Mouse (Mus musculus) monocyte, adult 2 months (primary cell): ENCODE results near the gene Kif26b.

Experiments
- DNase-seq, 2 experiments: peaks; one replicate each; pipeline ENCODE4 v3.0.0; 2022; ENCODE audit warnings: low spot score in 2 of 2, low read depth in 1 of 2

Kif26b gene

GRCm38 (mm10) chr1:178712189-178712873 is 183.4 kb downstream of the Kif26b start:
- DNase-seq, result no peak

- DNase-seq, result no peak
Observed at GRCm38 (mm10) chr1:178714209-178714608, 185.3 kb downstream of the Kif26b start.

DNA sequence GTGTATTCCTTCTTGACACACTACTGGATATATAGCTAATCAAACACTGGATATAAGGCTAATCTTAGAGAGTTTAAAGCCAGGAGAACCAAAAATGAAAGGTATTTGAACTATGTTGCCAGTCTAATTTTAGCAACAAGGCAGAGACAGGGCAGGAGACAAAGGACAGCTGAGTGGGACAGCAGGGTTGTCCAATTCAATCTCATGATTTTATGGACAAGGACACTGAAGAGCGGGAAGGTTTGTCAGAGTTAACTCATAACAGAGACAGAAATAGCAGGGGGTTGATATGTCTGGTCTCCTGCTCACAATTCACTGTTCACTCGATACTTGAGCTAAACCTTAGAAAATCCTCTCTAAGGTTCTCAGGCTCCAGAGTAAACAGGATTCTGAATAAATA is 187.5 kb downstream of the Kif26b start:
- no peak for DNase-seq

DNA sequence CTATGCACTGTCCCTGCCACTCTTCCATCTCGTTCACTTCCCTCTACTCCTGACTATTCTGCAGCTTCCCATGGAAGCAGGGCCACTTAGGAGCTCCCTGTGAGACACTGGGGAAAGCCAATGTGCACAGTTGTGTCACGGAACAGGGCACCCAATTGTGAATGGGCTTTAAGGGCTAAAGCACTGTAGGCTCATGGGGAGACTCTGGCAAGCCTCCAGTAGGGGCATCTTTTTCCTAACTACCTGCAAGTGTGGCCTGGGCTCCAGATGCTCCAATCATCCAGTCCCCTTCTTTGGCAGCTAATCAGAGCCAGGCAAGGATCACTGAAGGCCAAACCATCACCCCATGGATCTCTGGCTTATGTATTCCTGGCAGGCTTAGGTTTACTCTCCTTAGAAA is 191.9 kb downstream of the Kif26b start:
- DNase-seq, result no peak

GRCm38 (mm10) chr1:178722793-178723192 is 193.9 kb downstream of the Kif26b start:
- DNase-seq, result no peak

GRCm38 (mm10) chr1:178725536-178725935 is 196.6 kb downstream of the Kif26b start:
- no peak for DNase-seq

GRCm38 (mm10) chr1:178728256-178728655 is 199.3 kb downstream of the Kif26b start:
- no peak for DNase-seq

DNA sequence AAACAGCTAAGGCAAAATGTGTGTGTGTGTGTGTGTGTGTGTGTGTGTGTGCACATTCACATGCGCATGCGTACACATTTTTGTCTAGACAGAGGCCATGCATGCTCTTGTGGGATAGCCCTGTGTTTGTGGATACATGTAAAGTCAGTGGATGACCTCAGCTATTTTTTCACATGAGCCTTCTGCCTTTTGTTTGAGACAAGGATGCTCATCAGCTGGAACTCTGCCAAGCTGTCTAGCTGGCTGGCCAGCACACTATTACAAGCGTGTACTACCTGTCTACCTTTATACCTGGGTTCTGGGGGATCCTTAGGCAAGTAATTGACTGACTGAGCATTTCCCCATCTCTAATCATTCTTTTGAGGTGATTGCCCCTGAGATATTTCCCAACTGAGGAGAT is 201.3 kb downstream of the Kif26b start:
- DNase-seq, result no peak

DNA sequence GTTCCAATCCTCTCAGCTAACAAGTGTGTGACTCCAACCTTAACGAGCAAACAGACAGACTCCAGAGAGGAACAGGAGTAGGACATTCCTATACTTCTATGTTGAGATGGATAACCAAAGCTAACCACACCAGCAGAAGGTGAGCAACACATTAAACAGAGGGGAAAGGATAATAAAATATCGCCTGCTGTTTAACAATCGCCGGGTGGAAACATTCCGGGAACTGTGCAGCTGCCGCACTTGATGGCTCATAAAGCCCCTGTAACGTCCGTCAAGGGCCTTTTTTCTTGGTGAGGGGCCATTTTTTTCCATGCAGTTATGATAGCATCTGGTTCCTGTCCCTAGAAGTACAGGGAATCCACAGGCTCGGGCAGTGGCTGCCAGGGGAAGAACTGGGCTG is 204.1 kb downstream of the Kif26b start:
- DNase-seq, result no peak

DNA sequence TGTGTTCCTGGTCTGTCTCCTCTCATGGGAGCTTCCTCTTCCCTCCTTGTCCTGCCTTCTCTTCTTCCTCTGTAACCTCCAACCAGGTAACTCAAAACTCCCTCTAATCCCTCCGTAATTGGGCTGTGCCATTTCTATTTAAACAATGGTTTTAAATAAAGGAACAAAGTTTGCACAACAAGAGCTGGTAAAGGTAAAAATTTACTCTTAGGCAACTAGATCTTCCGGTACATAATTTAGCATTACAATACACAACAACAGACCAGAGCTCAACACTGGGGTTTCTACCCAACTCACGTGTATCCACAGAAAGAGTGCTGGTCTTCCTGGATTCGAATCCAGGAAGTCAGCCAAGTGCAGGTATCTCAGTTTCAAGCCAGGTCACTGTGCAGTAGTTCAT is 205.7 kb downstream of the Kif26b start:
- DNase-seq, result no peak

DNA sequence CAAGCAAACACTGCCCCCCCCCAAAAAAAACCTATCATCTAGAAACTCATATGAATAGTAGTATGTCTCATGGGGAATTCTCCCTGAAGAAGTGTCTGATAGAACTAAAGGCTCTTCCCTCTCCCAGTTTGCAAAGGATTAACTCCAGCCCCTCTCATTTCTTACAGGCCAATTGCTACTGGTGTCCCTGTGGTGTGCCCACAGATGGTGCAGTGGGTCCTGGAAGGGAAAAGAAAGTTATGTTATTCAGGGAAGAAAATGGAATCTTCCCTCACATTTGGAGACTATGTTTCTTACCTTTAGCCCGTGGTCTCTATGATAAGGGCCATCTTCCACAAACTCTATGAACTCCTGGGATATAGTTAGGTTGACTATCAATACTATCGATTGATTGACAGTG is 208.0 kb downstream of the Kif26b start:
- DNase-seq, result no peak

DNA sequence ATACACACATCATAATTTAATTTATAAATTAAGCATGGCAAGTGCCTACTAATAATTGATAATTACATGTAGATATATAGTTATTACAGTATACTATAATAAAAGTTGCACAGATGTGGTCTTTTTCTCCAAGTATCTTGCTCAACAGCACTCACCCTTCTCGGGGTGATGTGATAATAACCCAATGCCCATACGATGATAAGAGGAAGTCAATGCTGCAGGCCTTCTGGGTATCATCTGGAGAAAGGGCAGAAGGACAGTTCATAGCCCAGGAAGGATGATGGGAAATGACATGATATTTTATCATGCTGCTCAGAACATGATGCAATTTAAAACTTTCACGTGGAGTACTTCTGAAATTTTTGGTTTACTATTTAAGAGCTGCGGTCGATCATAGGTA is 214.9 kb downstream of the Kif26b start:
- DNase-seq, result no peak

DNA sequence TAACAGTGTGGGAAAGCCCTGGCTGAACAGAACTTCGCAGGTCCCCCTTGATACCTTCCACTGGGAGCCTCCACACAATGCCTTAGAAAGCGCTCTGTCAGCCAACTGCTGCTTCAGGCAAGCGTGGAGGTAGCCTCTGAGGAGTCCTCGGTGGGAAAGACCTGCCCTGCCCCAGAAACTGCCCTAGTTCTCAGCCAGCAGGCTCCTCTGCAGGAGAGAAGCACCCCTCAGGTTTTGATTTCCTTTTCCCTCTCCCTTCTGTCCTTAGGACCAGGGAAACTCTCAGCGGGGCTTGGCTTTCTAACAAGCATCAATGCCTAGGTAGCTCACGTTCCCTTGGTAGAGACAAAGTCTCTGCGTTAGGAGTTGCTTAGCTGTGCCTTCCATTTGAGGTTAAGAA is 215.6 kb downstream of the Kif26b start:
- DNase-seq, result no peak

GRCm38 (mm10) chr1:178744961-178745360 is 216.0 kb downstream of the Kif26b start:
- no peak for DNase-seq

GRCm38 (mm10) chr1:178745471-178745870 is 216.5 kb downstream of the Kif26b start:
- no peak for DNase-seq

GRCm38 (mm10) chr1:178747279-178748221 is 218.6 kb downstream of the Kif26b start:
- no peak for DNase-seq

DNA sequence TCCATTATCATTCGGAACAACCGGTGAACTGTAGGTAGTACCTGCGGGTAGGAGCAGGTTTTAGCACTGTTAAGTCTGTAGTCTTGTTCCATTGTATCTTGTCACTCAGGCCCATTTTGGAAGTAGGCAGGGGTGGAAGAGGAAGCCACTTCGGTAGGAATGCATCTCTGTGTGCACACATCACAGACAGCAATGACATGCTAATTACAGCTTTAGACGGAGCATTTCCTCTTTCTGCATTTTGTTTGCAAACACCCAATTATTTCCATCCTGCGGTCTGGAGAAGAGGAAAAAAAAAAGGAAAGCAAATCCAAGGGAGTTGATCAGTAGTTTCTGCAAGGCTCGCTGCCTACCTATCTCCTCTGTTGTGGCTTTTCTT is 219.3 kb downstream of the Kif26b start:
- DNase-seq, result no peak

DNA sequence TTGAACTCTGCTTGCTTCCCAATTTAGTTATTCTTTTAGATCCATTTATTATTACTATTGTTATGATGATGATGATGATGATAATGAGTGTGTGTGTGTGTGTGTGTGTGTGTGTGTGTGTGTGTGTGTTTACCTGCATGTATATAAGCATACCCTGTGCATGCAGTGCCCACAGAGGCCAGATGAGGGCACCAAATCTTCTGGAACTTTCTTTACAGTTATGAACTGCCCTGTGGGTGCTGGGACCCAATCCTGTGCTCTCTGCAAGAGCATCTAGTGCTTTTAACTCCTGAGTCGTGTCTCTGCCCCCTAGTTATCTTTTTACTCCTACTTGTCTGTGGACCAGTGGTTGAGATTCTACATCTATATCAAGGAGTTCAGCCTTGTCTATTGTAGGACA is 219.7 kb downstream of the Kif26b start:
- no peak for DNase-seq

GRCm38 (mm10) chr1:178749786-178750185 is 220.9 kb downstream of the Kif26b start:
- DNase-seq, result no peak

DNA sequence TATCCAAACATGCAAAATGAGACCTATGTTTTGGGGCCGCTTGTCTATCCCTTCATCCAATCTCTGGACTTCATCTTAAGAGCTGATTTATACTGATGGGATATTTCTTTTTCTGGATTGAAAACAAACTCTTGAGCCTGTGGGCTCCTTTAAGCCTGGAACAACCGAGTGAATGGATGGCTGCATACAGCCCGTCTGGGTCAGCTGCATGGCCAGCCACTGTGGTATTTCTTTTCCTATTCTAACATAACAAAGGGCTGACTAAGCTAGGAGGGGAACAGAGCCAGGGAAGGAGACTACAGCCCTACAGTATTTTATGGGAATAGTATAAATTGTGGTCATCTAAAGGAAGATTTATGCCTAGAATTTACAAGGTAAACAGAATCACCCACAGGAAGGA is 229.5 kb downstream of the Kif26b start:
- DNase-seq, result no peak

DNA sequence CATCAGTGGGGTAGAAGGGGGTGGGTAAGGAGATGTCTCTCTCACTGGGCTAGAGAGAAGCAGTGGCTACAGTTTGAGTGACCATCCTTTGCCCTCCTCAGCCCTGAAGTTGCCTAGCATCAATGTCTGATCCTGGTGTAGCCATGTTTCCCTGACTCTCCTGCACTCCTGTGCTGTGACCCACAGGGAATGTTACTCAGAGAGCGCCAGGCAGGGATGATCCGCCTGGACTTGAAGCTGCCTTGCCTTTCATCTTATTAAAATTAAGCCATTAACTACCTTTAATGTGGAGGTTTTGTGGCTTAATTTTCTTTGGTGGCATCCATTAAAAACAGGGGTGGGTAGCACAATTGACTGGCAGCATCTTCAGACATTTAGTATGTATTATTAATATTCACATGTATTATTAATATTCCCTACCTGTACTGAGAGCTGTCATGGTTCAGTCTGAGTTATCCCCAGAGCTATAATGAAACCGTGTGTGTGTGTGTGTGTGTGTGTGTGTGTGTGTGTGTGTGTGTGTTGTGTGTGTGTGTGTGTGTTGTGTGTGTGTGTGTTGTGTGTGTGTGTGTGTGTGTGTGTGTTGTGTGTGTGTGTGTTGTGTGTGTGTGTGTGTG is 233.3 kb downstream of the Kif26b start:
- no peak for DNase-seq

DNA sequence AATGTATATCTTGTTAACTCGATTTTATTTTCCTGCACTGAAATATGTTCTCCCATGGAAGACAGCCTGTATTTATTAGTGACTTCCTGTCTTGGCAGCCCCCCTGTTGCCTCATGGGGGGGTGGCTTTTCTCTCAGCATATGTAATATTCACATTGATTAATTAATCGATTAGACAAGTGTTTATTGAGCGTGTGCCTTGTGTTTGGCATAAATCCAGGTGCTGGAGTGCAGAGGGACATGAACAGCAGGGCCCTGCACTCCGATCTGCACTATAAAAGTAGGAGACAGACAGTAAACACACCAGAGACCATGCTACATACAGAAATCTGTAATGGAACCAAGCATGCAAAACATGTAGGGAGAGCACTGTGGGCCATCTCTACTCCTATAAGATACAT is 236.0 kb downstream of the Kif26b start:
- DNase-seq, result no peak
